Mouse (Mus musculus) ZHBTc4 (cell line): ENCODE measurements around the gene Gm11939.
"Not testable (repeated sequence)": the region's sequence is repeated elsewhere in the genome, so short reads cannot be mapped to it uniquely, and the experiment has no call there.

Experiments
- DNase-seq: peaks from one replicate; pipeline ENCODE4 v3.0.0-alpha.2; 2011; ENCODE audit warnings: low read depth, low spot score

Gm11939 gene

DNA sequence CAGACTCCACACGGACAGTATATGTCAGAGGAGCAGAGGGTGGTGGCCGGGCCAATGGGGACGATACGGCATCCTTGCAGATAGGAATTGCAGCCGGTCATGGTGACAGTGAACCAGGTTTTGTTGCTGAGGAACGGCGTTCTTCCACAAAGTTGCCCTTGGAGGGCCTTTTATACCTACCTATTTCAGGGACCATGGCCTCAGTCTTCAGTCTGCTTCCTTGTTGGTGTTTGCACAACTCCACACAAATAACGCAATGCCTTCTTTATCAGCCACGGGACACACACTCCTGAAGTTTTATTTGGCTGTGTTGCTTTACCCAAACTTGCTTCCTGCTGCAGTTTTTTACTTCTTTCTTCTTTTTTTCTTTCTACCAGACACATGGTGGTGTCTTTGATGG, at the start of gene Gm11939:
Gene Gm11939, minus strand, starts transcription at position 101 of the 400 bp plus-strand sequence.
- DNase-seq: no peak

- not testable (repeated sequence) for DNase-seq
Measured at GRCm38 (mm10) chr11:99603208-99603607, 43.9 kb upstream of the Gm11939 start, which contains the start of gene Gm11938. Gm11938 (minus strand) TSS chr11:99603308.

GRCm38 (mm10) chr11:99597742-99598141, 38.5 kb upstream of the Gm11939 start, which contains the start of gene Krtap9-3:
Krtap9-3 (minus strand) TSS chr11:99598105.
- not testable (repeated sequence) for DNase-seq

DNA sequence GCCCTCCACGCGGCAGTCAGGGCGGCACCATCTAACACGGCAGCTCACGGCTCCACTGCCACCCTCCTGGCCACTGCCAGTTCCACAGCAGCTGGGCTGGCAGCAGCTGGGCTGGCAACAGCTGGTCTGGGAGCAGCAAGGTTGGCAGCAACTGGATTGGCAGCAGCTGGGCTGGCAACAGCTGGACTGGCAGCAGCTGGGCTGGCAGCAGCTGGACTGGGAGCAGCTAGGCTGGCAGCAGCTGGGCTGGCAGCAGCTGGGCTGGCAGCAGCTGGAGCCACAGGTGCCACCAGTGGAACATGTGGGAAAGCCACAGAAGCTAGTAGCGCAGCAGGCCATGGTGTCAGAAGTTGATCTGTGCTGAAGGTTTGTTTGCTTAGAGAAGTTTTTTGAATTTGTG, 31.7 kb upstream of the Gm11939 start, which contains the start of gene Krtap1-3:
Gene Krtap1-3, minus strand, starts transcription at position 359 of the 400 bp plus-strand sequence.
- no peak for DNase-seq

GRCm38 (mm10) chr11:99585096-99585495, 25.8 kb upstream of the Gm11939 start:
- no peak for DNase-seq

DNA sequence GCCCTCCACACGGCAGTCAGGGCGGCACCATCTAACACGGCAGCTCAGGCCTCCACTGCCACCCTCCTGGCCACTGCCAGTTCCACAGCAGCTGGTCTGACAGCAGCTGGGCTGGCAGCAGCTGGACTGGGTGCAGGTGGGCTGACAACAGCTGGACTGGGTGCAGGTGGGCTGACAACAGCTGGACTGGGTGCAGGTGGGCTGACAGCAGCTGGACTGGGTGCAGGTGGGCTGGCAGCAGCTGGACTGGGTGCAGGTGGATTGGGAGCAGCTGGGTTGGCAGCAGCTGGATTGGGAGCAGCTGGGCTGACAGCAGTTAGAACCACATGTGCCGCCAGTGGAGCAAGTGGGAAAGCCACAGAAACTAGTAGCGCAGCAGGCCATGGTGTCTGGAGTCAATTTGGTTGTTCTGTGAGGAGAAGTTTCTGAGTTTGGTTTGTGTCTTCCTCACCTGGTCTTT, 24.0 kb upstream of the Gm11939 start, which contains the start of gene Krtap1-4:
Gene Krtap1-4, minus strand, starts transcription at position 410 of the 460 bp plus-strand sequence.
- no peak for DNase-seq

- no peak for DNase-seq
Measured at GRCm38 (mm10) chr11:99581564-99581963, 22.3 kb upstream of the Gm11939 start.

DNA sequence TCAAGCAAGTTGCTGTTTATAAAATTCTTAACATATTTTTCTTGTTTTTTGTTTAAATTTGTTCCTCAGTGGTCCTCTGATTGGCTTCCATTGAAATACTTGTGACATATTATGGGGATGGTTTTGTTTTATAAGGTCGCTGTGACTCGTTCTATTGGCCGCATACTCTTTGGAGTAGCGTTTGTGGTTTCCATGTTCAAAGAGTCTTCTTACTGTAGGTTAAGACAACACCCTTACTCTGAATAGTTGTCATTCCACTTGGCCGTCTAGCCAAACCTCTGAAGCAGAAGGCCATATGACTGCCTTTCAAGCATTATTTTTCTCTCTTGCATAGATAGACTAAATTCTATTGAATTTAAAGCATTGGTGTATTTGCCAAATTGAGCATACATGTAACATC, 21.8 kb upstream of the Gm11939 start:
- DNase-seq: no peak

DNA sequence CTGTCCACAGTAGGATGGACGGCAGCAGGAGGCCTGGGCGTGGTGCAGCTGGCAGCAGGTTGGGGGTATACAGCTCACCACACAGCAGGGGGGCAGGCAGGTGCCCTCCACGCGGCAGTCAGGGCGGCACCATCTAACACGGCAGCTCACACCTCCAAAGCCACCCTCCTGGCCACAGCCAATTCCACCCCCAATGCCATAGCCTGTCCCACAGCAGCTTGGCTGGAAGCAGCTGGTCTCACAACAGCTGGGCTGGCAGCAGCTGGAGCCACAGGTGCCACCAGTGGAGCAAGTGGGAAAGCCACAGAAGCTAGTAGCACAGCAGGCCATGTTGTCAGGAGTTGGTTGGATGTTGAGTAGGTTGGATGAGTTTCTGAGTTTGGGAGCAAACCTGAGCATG, 21.4 kb upstream of the Gm11939 start, which contains the start of gene Krtap1-5:
Gene Krtap1-5, minus strand, starts transcription at position 381 of the 400 bp plus-strand sequence.
- no peak for DNase-seq

DNA sequence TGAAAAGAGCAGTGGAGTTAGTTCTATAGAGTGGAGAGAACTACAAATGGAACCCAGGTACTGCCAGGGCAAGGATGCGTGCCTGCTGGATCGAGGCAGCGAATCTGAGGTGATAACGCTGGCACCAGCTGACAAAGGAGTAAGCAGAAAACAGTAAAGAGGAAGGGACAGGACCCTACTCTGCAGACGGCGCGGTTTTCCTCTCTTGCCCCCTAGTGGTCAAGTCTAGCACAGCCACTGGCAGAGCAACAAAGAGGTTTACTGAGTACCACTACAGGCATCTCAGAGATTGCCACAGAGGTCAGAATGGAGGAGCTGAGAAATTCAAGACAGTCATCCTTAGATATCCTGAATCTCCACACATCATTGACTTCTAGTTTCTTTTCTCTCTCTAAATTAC, 14.8 kb upstream of the Gm11939 start:
- peak; percentile 79 for DNase-seq

GRCm38 (mm10) chr11:99573164-99573563, 13.9 kb upstream of the Gm11939 start:
- no peak for DNase-seq

- DNase-seq: no peak
Measured at GRCm38 (mm10) chr11:99566530-99566929, 7.3 kb upstream of the Gm11939 start, which contains the start of gene Krtap3-1. Krtap3-1 (minus strand) TSS chr11:99566630.

GRCm38 (mm10) chr11:99562580-99562979, 3.3 kb upstream of the Gm11939 start:
- no peak for DNase-seq

DNA sequence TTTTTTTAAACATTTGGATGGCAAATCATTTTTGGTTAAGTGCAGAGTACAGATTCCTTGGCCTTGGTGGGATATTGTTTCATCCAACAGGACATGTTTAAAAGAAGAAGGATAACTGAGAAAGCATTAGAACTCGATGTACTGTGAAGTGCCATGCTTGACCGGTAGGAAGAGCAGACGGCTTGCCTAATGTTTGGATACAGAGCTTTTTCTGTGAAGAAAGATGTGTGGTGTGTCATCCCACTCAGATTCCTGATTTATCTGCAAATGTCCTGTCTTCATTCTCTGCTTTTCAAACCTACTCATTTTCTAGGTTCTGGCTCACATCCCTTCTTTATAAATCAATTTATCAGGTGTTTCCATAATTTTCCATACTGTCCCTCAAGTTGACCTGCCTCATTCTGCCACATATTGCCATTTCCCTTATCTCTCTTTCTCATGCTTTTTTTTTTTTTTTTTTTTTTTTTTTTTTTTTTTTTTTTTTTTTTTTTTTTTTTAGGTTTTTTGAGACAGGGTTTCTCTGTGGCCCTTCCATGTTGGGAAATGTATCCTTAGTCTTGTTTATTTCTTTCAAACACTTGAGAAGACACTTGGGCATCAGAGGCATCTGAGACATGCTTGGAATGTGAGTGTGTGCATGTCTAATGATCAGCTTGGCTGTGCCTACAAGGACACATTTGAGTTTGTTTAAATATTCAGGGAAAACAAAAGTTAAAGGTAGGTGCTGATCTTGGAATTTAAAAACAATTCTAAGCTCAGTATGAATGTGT, 1.1 kb downstream of the Gm11939 start:
- no peak for DNase-seq

DNA sequence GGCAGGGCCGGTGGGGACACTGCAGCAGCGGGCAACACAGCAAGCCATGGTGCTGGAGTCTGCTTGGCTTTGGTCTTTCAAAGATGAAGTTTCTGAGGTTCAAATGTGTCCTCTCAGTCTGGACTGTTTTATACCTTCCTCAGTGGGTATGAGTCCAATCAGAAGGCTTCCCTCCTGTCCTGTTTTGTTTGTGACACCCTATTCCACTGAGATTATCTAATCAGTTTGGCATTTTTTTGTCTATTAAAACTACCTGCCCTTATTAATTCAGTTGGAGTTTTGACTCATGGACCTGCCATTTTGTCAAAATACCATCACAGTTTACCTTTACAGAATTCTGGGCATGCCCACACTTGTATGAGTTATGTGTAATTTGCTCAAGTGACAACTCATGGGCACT, 2.5 kb downstream of the Gm11939 start, which contains the start of gene Krtap3-2:
Gene Krtap3-2, minus strand, starts transcription at position 101 of the 400 bp plus-strand sequence.
- DNase-seq: no peak

GRCm38 (mm10) chr11:99556195-99556594, 3.1 kb downstream of the Gm11939 start:
- no peak for DNase-seq

DNA sequence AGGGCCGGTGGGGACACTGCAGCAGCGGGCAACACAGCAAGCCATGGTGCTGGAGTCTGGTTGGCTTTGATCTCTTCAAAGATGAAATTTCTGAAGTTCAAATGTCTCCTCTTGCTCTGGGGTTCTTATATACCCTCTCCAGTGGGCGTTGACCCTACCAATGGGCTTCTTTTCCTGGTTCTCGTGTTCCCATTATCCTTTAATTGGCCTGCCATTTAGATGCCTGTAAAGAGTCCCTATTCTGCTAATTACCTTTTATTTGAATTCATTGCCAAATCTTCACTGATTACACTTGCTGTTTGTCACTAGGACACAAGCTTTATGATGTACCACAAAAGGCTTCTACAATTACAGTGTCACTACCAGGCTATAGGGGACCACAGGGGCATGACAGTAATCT, 8.5 kb downstream of the Gm11939 start, which contains the start of gene Krtap3-3:
Gene Krtap3-3, minus strand, starts transcription at position 101 of the 400 bp plus-strand sequence.
- DNase-seq: no peak

GRCm38 (mm10) chr11:99547892-99548291, 11.4 kb downstream of the Gm11939 start:
- DNase-seq: peak; percentile 33

GRCm38 (mm10) chr11:99539721-99540120, 19.5 kb downstream of the Gm11939 start:
- DNase-seq: no peak

DNA sequence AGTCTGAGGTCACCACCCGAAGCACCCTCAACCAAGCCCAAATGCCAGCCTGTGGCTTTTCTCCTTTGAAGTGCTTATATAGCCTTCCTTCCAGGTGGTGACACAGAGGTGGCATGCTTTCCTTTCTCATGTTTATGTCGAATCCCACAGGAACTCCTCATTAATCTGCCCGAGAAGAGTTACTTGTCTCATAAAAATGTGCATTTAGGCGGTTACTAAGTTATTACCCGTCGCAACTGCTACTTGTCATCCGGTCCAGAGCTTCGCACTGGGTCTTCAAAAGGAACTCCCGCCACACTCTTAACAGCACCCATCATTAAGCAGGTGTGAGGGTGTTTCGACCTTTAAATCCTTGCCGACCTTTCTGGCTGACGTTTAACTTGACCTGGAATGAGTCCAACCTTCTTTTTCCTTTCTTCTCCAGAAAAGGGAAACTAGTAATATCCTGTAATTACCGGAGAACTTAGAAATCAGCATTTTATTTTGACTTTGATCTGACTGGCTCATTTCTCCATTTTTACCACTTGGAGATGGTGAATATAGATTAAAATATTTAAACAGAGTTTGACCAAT, 37.9 kb downstream of the Gm11939 start, which contains the start of gene Krt39:
Gene Krt39, minus strand, starts transcription at position 51 of the 573 bp plus-strand sequence.
- DNase-seq: no peak

DNA sequence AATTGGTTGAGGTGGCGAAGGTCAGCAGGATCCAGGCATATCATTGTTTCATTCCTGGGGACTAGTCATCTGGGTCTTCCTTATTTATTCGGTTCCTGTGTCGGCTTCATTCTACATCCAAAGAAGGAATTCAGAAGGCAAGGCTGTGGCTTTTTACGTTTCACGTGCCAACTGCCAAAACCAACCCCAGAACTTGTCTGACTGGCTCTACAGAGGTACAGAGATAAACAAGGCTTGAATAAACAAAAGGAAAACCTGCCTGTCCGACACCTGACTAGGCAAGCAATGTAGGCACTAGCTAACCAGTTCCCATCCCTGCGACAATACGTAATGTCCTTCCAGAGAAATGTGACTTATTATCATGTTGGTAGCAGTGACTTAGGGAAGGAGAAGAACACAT, 45.2 kb downstream of the Gm11939 start:
- no peak for DNase-seq
